Mouse (Mus musculus): Measurements from ENCODE around the gene Tnni1. TPM values are rescaled to one million over a fixed set of nuclear protein-coding genes. Genes with fewer than 3 reads are reported as not detected.

Tnni1 gene
- polyA plus RNA-seq (2012; rRNA removed), result 1.3 and 2.2 TPM in 2 replicates

GRCm38 (mm10) chr1:135778780-135779535 is at the start of gene Tnni1:
TSS of gene Tnni1 (plus strand) at chr1:135779434.

GRCm38 (mm10) chr1:135765645-135766591 is 13.3 kb upstream of the Tnni1 start, which contains the start of gene Phlda3:
TSS of gene Phlda3 (plus strand) at chr1:135766119.

GRCm38 (mm10) chr1:135818481-135819086 is 39.4 kb downstream of the Tnni1 start, which contains the start of gene Lad1:
TSS of gene Lad1 (plus strand) at chr1:135818598.

GRCm38 (mm10) chr1:135835716-135836483 is 56.7 kb downstream of the Tnni1 start, which contains the start of gene Tnnt2:
TSS of gene Tnnt2 (plus strand) at chr1:135836354.

Other genes with a start within 250 kb of the Tnni1 start
- 17.3 and 22.0 TPM in 2 replicates for gene Nav1, start 172.1 kb upstream of the Tnni1 start, polyA plus RNA-seq (2012; rRNA removed)
- 479 and 525 TPM in 2 replicates for gene Csrp1, start 59.4 kb upstream of the Tnni1 start, polyA plus RNA-seq (2012; rRNA removed)
- 90.3 and 128 TPM in 2 replicates for gene Phlda3, start 13.3 kb upstream of the Tnni1 start, polyA plus RNA-seq (2012; rRNA removed)
- 15.1 and 16.2 TPM in 2 replicates for gene Lad1, start 39.2 kb downstream of the Tnni1 start, polyA plus RNA-seq (2012; rRNA removed)
- 2.2 and 3.9 TPM in 2 replicates for gene Tnnt2, start 56.9 kb downstream of the Tnni1 start, polyA plus RNA-seq (2012; rRNA removed)
- gene Pkp1, start 139.8 kb downstream of the Tnni1 start, polyA plus RNA-seq (2012; rRNA removed), result 1.6 and 1.7 TPM in 2 replicates
- 0.07 and 0.39 TPM in 2 replicates for gene Igfn1, start 226.9 kb downstream of the Tnni1 start, polyA plus RNA-seq (2012; rRNA removed)
- 158 and 172 TPM in 2 replicates for gene Tmem9, start 228.7 kb downstream of the Tnni1 start, polyA plus RNA-seq (2012; rRNA removed)